Mouse (Mus musculus) heart, adult 2 months (tissue): Measurements from ENCODE around the gene Alg14.

Source experiments
- CTCF ChIP-seq: fragments of 200-600 bp; IDR thresholded peaks from 2 replicates; pipeline ENCODE4 v1.8.1; 2022; ENCODE audit warnings: antibody characterized with exemption, mild to moderate bottlenecking, moderate library complexity
- POLR2A ChIP-seq: fragments of 200-500 bp; IDR thresholded peaks from 2 replicates; pipeline ENCODE4 v1.6.1; 2011; ENCODE audit warnings: mild to moderate bottlenecking, low read depth, low read length, control low read depth; ENCODE audit not compliant: insufficient read depth

DNA sequence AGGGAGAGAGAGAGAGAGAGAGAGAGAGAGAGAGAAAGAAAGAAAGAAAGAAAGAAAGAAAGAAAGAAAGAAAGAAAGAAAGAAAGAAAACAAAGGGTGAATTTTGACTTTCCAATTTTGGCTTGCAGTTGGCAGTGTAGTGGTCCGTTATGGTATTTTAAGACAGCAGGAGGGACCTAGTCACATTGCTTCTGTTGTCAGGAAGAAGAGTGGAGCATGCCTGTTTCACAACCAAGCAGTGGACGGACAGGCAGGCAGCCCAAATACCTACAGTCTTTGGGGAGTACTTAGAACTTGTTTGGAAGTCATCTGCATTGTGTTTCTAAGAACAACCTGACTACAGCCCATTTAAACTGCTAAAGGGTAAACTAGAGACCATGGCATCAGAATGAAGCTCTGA lies 47.1 kb downstream of the Alg14 start:
- TF ChIP-seq CTCF (no peak), POLR2A (no peak)
